Mouse (Mus musculus): ENCODE results near the gene Iqsec1.

GRCm38 (mm10) chr6:90808544-90808943 lies 179.9 kb downstream of the Iqsec1 start:
- TF ChIP-seq CTCF (IDR thresholded peaks at IDR 0.05; ENCODE audit: extremely low read depth, insufficient read length, insufficient replicate concordance, low read depth, low read length) (no peak), POLR2A (IDR thresholded peaks at IDR 0.05; ENCODE audit: low read depth, low read length) (no peak)
